Mouse (Mus musculus) liver, embryonic 13.5 days (tissue): ENCODE data around the gene Nck1. TPM values are rescaled to one million over a fixed set of nuclear protein-coding genes. Genes with fewer than 3 reads are reported as not detected.
A peak's percentile ranks its signal among the peaks of the same experiment; 100 is the strongest.

Experiments
- ATAC-seq: fragments of 200-750 bp; cut with Nextera tagmentation; 2 replicates; pipeline ENCODE4 v1.8.0; 2017; ENCODE audit warnings: low read depth, mild to moderate bottlenecking, moderate number of reproducible peaks, moderate library complexity
- DNase-seq: peaks from one replicate; pipeline ENCODE4 v3.0.0; 2022
- H3K27ac ChIP-seq: fragments of 300-500 bp; sonication (generic); 2 replicates; pipeline ENCODE4 v1.5.1; 2015; ENCODE audit warnings: moderate library complexity, mild to moderate bottlenecking, inconsistent platforms
- H3K27me3 ChIP-seq: fragments of 300-500 bp; sonication (generic); 2 replicates; pipeline ENCODE4 v1.6.1; 2015; ENCODE audit warnings: mild to moderate bottlenecking, inconsistent platforms
- H3K36me3 ChIP-seq: fragments of 300-500 bp; sonication (generic); 2 replicates; pipeline ENCODE4 v1.6.1; 2015; ENCODE audit warnings: mild to moderate bottlenecking, inconsistent platforms
- H3K4me1 ChIP-seq: fragments of 300-500 bp; sonication (generic); replicated peaks from 2 replicates; pipeline ENCODE4 v1.6.1; 2015; ENCODE audit warnings: inconsistent platforms
- H3K4me2 ChIP-seq: fragments of 300-500 bp; sonication (generic); 2 replicates; pipeline ENCODE4 v1.6.1; 2015; ENCODE audit warnings: inconsistent platforms, mild to moderate bottlenecking, moderate library complexity
- H3K4me3 ChIP-seq: fragments of 300-500 bp; sonication (generic); replicated peaks from 2 replicates; pipeline ENCODE4 v1.5.1; 2015; ENCODE audit warnings: mild to moderate bottlenecking, inconsistent platforms
- H3K9ac ChIP-seq: fragments of 300-500 bp; sonication (generic); 2 replicates; pipeline ENCODE4 v1.6.1; 2015; ENCODE audit warnings: mild to moderate bottlenecking, inconsistent platforms
- H3K9me3 ChIP-seq: fragments of 300-500 bp; sonication (generic); replicated peaks from 2 replicates; pipeline ENCODE4 v1.6.1; 2016; ENCODE audit warnings: inconsistent platforms
- WGBS: fragments of 180-500 bp; shearing (Covaris S2); methylation state at CpG from one replicate; pipeline ENCODE4 v1.1.7; 2015; ENCODE audit not compliant: insufficient replicate concordance; 5-methylcytosine and 5-hydroxymethylcytosine counted together
- polyA plus RNA-seq: library from polyadenylated mRNA; unstranded; fragments of >200 nt; fragmentation: Nextera tagmentation; extraction: Ambion mirVana; gene quantifications from 2 replicates; pipeline ENCODE4 v1.2.1, GENCODE M21; 2015

Gene Nck1
- polyA plus RNA-seq, 1 experiment from 2014 or later, result 24.8 TPM

GRCm38 (mm10) chr9:100569798-100570625 is 24.1 kb upstream of the Nck1 start:
- H3K4me3 ChIP-seq, result peak overlapping the region; percentile 61
- H3K4me2 ChIP-seq, result peak overlapping the region; percentile 69
- H3K4me1 ChIP-seq, result peaks cover 13% of the 10 kb centered on the region
- H3K36me3 ChIP-seq, result no peaks in the 10 kb centered on the region
- H3K27me3 ChIP-seq, result peaks cover 50% of the 10 kb centered on the region
- peak overlapping the region; percentile 54; the same call in 1 of the 2 replicates for H3K9ac ChIP-seq
- no peaks in the 10 kb centered on the region for H3K9me3 ChIP-seq
- no peak overlapping the region for H3K27ac ChIP-seq
- DNase-seq, result no peak
- no peak for ATAC-seq
- WGBS, result 8% methylated on average over 32 of the region's 32 CpGs

- Histone ChIP-seq H3K27ac (no peak overlapping the region), H3K9me3 (no peaks in the 10 kb centered on the region), H3K36me3 (no peaks in the 10 kb centered on the region), H3K27me3 (no peaks in the 10 kb centered on the region), H3K4me2 (no peak overlapping the region), H3K4me3 (no peak overlapping the region), H3K4me1 (peaks cover 4% of the 10 kb centered on the region; the same call in 1 of the 2 replicates), H3K9ac (no peak overlapping the region)
- WGBS, result 71% methylated on average over 10 of the region's 10 CpGs
- ATAC-seq (no peak), DNase-seq (no peak)
Measured at GRCm38 (mm10) chr9:100560251-100560890, 14.4 kb upstream of the Nck1 start.

- DNase-seq (no peak), ATAC-seq (no peak)
- no peak overlapping the region for H3K9ac ChIP-seq
- no peaks in the 10 kb centered on the region for H3K9me3 ChIP-seq
- no peaks in the 10 kb centered on the region for H3K36me3 ChIP-seq
- H3K27me3 ChIP-seq, result no peaks in the 10 kb centered on the region
- no peak overlapping the region for H3K4me2 ChIP-seq
- no peak overlapping the region for H3K27ac ChIP-seq
- H3K4me1 ChIP-seq, result peaks cover 4% of the 10 kb centered on the region; the same call in 1 of the 2 replicates
- no peak overlapping the region for H3K4me3 ChIP-seq
Measured at GRCm38 (mm10) chr9:100558991-100559390, 13.1 kb upstream of the Nck1 start.

GRCm38 (mm10) chr9:100558023-100558573 is 12.2 kb upstream of the Nck1 start:
- no peak overlapping the region for H3K4me3 ChIP-seq
- no peak overlapping the region for H3K9ac ChIP-seq
- no peaks in the 10 kb centered on the region for H3K9me3 ChIP-seq
- ATAC-seq (no peak), DNase-seq (no peak)
- peaks cover 4% of the 10 kb centered on the region; the same call in 1 of the 2 replicates for H3K4me1 ChIP-seq
- no peaks in the 10 kb centered on the region for H3K36me3 ChIP-seq
- WGBS, result 68% methylated on average over 4 of the region's 4 CpGs
- no peak overlapping the region for H3K4me2 ChIP-seq
- no peak overlapping the region for H3K27ac ChIP-seq
- H3K27me3 ChIP-seq, result no peaks in the 10 kb centered on the region

- WGBS, result 65% methylated on average over 5 of the region's 5 CpGs
- H3K27ac ChIP-seq, result no peak overlapping the region
- peaks cover 4% of the 10 kb centered on the region; the same call in 1 of the 2 replicates for H3K4me1 ChIP-seq
- no peak overlapping the region for H3K4me3 ChIP-seq
- H3K36me3 ChIP-seq, result no peaks in the 10 kb centered on the region
- H3K27me3 ChIP-seq, result no peaks in the 10 kb centered on the region
- DNase-seq (no peak), ATAC-seq (no peak)
- H3K9me3 ChIP-seq, result no peaks in the 10 kb centered on the region
- H3K4me2 ChIP-seq, result no peak overlapping the region
- H3K9ac ChIP-seq, result no peak overlapping the region
Measured at GRCm38 (mm10) chr9:100555686-100556085, 9.8 kb upstream of the Nck1 start.

GRCm38 (mm10) chr9:100548313-100548712 is 2.4 kb upstream of the Nck1 start:
- peaks cover 4% of the 10 kb centered on the region for H3K36me3 ChIP-seq
- no peaks in the 10 kb centered on the region for H3K27me3 ChIP-seq
- no peak for DNase-seq
- H3K4me3 ChIP-seq, result no peak overlapping the region
- peaks cover 25% of the 10 kb centered on the region for H3K4me1 ChIP-seq
- ATAC-seq, result no peak
- peaks cover 5% of the 10 kb centered on the region for H3K9me3 ChIP-seq
- H3K27ac ChIP-seq, result no peak overlapping the region
- H3K4me2 ChIP-seq, result no peak overlapping the region
- no peak overlapping the region for H3K9ac ChIP-seq
- WGBS, result 79% methylated on average over 2 of the region's 2 CpGs

- H3K9me3 ChIP-seq, result peaks cover 5% of the 10 kb centered on the region
- peaks cover 25% of the 10 kb centered on the region for H3K4me1 ChIP-seq
- H3K36me3 ChIP-seq, result peaks cover 4% of the 10 kb centered on the region
- WGBS, result 6% methylated on average over 9 of the region's 9 CpGs
- peak; percentile 20; the same call in 1 of the 2 replicates for ATAC-seq
- peak overlapping the region; percentile 95 for H3K4me3 ChIP-seq
- no peak for DNase-seq
- no peaks in the 10 kb centered on the region for H3K27me3 ChIP-seq
- peak overlapping the region; percentile 66 for H3K27ac ChIP-seq
- H3K4me2 ChIP-seq, result peak overlapping the region; percentile 84
- peak overlapping the region; percentile 83 for H3K9ac ChIP-seq
Measured at GRCm38 (mm10) chr9:100546594-100546910, 618 bp upstream of the Nck1 start.

- H3K4me3 ChIP-seq, result peak overlapping the region; percentile 95
- H3K9me3 ChIP-seq, result peaks cover 5% of the 10 kb centered on the region
- H3K4me2 ChIP-seq, result peak overlapping the region; percentile 91
- ATAC-seq (no peak), DNase-seq (no peak)
- peak overlapping the region; percentile 82 for H3K27ac ChIP-seq
- WGBS, result 1% methylated on average over 38 of the region's 38 CpGs
- H3K9ac ChIP-seq, result peak overlapping the region; percentile 95
- peaks cover 4% of the 10 kb centered on the region for H3K36me3 ChIP-seq
- H3K27me3 ChIP-seq, result no peaks in the 10 kb centered on the region
- H3K4me1 ChIP-seq, result peaks cover 29% of the 10 kb centered on the region
Measured at GRCm38 (mm10) chr9:100544948-100545714, 803 bp downstream of the Nck1 start.

GRCm38 (mm10) chr9:100535618-100536262 is 10.2 kb downstream of the Nck1 start:
- ATAC-seq (peak; percentile 79), DNase-seq (no peak)
- Histone ChIP-seq H3K9me3 (no peaks in the 10 kb centered on the region), H3K4me1 (peaks cover 45% of the 10 kb centered on the region), H3K27ac (no peak overlapping the region), H3K27me3 (no peaks in the 10 kb centered on the region), H3K4me2 (no peak overlapping the region), H3K36me3 (no peaks in the 10 kb centered on the region), H3K4me3 (no peak overlapping the region), H3K9ac (no peak overlapping the region)
- 38% methylated on average over 2 of the region's 2 CpGs for WGBS

- Histone ChIP-seq H3K4me2 (no peak overlapping the region), H3K27ac (no peak overlapping the region), H3K36me3 (no peaks in the 10 kb centered on the region), H3K9ac (no peak overlapping the region), H3K27me3 (no peaks in the 10 kb centered on the region), H3K4me1 (peaks cover 50% of the 10 kb centered on the region), H3K4me3 (no peak overlapping the region), H3K9me3 (no peaks in the 10 kb centered on the region)
- 57% methylated on average over 3 of the region's 3 CpGs for WGBS
- no peak for ATAC-seq
- no peak for DNase-seq
Measured at GRCm38 (mm10) chr9:100534686-100535085, 11.2 kb downstream of the Nck1 start.
